Mouse (Mus musculus) hindbrain, postnatal 0 days (tissue): ENCODE data around the gene Amph. TPM values are rescaled to one million over a fixed set of nuclear protein-coding genes. Genes with fewer than 3 reads are reported as not detected.

Experiments
- ATAC-seq: fragments of 200-750 bp; cut with Nextera tagmentation; 2 replicates; pipeline ENCODE4 v1.8.0; 2017; ENCODE audit warnings: mild to moderate bottlenecking, moderate TSS enrichment, moderate library complexity
- DNase-seq: peaks from one replicate; pipeline ENCODE4 v3.0.0-alpha.2; 2015; ENCODE audit warnings: low spot score
- H3K27ac ChIP-seq: fragments of 300-500 bp; sonication (generic); 2 replicates; pipeline ENCODE4 v1.5.1; 2014; ENCODE audit warnings: mild to moderate bottlenecking
- H3K27me3 ChIP-seq: fragments of 300-500 bp; sonication (generic); 2 replicates; pipeline ENCODE4 v1.6.1; 2014; ENCODE audit warnings: low read length, mixed read lengths; ENCODE audit not compliant: insufficient read depth
- H3K36me3 ChIP-seq: fragments of 300-500 bp; sonication (generic); 2 replicates; pipeline ENCODE4 v1.6.1; 2014; ENCODE audit warnings: low read length, mixed read lengths; ENCODE audit not compliant: insufficient read depth
- H3K4me1 ChIP-seq: fragments of 300-500 bp; sonication (generic); 2 replicates; pipeline ENCODE4 v1.6.1; 2014; ENCODE audit warnings: antibody characterized with exemption, low read length, mixed read lengths; ENCODE audit not compliant: insufficient read depth
- H3K4me2 ChIP-seq: fragments of 300-500 bp; sonication (generic); 2 replicates; pipeline ENCODE4 v1.6.1; 2014; ENCODE audit warnings: low read depth, mild to moderate bottlenecking, low read length, moderate library complexity, mixed read lengths
- H3K4me3 ChIP-seq: fragments of 300-500 bp; sonication (generic); 2 replicates; pipeline ENCODE4 v1.5.1; 2014; ENCODE audit warnings: low read length
- H3K9ac ChIP-seq: fragments of 300-500 bp; sonication (generic); replicated peaks from 2 replicates; pipeline ENCODE4 v1.6.1; 2014; ENCODE audit warnings: mild to moderate bottlenecking, low read length, moderate library complexity, mixed read lengths
- H3K9me3 ChIP-seq: fragments of 300-500 bp; sonication (generic); 2 replicates; pipeline ENCODE4 v1.6.1; 2016; ENCODE audit warnings: low read length, mixed read lengths
- CTCF ChIP-seq: IDR thresholded peaks from 2 replicates; pipeline ENCODE4 v1.5.1; 2016; ENCODE audit warnings: antibody characterized with exemption, control low read depth, low read depth
- WGBS: fragments of 180-500 bp; shearing (Covaris S2); extraction: QIAGEN DNeasy Blood & Tissue Kit; methylation state at CpG from one replicate; pipeline ENCODE4 v1.1.7; 2014; 5-methylcytosine and 5-hydroxymethylcytosine counted together
- polyA plus RNA-seq: library from polyadenylated mRNA; unstranded; fragments of >200 nt; fragmentation: Nextera tagmentation; extraction: Ambion mirVana; gene quantifications from 2 replicates; pipeline ENCODE4 v1.2.1, GENCODE M21; 2015
- total RNA-seq: library from RNA; depleted of rRNA; stranded (reverse); fragments of >200 nt; gene quantifications from 2 replicates; pipeline ENCODE4 v1.2.3, GENCODE M21; 2014

Gene Amph
- total and polyA plus RNA-seq, 2 experiments from 2014 or later, result 65.1 to 114 TPM

DNA sequence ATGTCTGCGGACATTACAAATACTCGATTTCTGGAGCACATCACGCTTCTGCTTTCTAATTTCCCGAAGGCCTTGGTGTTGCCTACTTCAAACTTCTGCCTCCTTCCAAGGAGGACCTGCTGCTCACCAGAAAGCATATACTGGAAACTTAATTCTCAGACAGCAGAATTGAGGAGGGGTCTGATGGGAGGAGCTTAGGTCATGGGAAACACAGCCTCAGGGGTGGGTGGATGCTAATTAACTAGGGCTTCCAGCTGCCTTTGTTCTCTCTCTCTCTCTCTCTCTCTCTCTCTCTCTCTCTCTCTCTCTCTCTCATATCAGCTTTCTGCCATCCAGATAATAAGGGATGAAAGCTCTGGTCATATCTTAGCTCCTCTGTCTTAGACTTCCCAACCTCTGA, 5.6 kb downstream of the Amph start:
- no peak for DNase-seq
- 0 out of 2 replicates have a peak, but pooled peaks cover 3% of the 10 kb centered on the region for H3K4me1 ChIP-seq
- no peaks in the 10 kb centered on the region for H3K9me3 ChIP-seq
- H3K36me3 ChIP-seq, result no peaks in the 10 kb centered on the region
- no peak overlapping the region for H3K4me2 ChIP-seq
- no peaks in the 10 kb centered on the region for H3K27me3 ChIP-seq
- no peak overlapping the region for H3K9ac ChIP-seq
- no peak overlapping the region for H3K4me3 ChIP-seq
- H3K27ac ChIP-seq, result no peak overlapping the region
- TF ChIP-seq CTCF, result no peak
- 79% methylated on average over 4 of the region's 4 CpGs for WGBS
- no peak for ATAC-seq

- 63% methylated on average over 11 of the region's 11 CpGs for WGBS
- Histone ChIP-seq H3K27ac (no peak overlapping the region), H3K4me3 (no peak overlapping the region), H3K4me1 (no peaks in the 10 kb centered on the region), H3K9me3 (no peaks in the 10 kb centered on the region), H3K9ac (no peak overlapping the region), H3K4me2 (no peak overlapping the region), H3K36me3 (no peaks in the 10 kb centered on the region), H3K27me3 (no peaks in the 10 kb centered on the region)
- no peak for TF ChIP-seq CTCF
- ATAC-seq (peak; percentile 72; the same call in 1 of the 2 replicates), DNase-seq (peak; percentile 60)
Measured at GRCm38 (mm10) chr13:18956065-18956913, 8.3 kb downstream of the Amph start.

DNA sequence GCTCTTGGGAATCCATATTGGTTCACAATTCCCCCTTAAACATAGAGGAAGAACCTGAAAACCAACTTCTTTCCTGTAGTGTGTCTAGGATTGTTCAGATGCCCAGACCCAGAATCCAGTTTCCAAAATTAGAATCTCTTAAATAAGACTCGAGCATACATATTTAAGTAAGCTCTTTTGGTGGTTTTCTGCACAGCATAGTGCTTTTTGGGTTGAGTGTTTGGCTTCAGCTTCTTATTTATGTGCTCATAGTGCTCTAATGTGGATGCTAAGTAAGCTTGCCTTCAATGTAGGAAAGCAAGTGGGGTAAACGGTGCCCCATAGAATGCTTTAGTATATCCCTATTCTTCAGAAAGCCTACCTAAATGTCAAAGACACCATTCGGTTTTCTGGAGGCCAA, 9.0 kb downstream of the Amph start:
- no peak for TF ChIP-seq CTCF
- H3K9ac ChIP-seq, result no peak overlapping the region
- no peak overlapping the region for H3K4me3 ChIP-seq
- H3K4me1 ChIP-seq, result no peaks in the 10 kb centered on the region
- H3K27ac ChIP-seq, result no peak overlapping the region
- H3K36me3 ChIP-seq, result no peaks in the 10 kb centered on the region
- no peaks in the 10 kb centered on the region for H3K9me3 ChIP-seq
- DNase-seq (no peak), ATAC-seq (no peak)
- no peak overlapping the region for H3K4me2 ChIP-seq
- H3K27me3 ChIP-seq, result no peaks in the 10 kb centered on the region
- 93% methylated on average over 3 of the region's 3 CpGs for WGBS

DNA sequence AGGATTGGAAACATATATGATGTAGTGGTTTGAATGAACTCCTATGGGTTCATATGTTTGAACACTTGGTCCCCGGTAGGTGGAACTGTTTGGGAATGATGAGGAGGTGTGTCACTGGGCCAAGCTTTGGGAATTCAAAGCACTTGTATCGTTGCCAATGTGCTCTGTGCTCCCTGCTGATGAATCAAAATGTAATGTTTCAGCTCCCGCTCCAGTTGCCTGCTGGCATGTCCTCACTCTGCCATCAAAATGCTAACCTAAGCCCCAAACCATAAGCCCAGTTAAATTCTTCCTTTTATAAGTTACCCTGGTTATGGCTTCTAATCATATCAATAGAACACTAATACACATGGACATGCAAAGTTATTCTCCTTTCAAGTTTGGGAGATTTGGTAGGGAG, 24.6 kb downstream of the Amph start:
- no peak for DNase-seq
- Histone ChIP-seq H3K4me1 (no peaks in the 10 kb centered on the region), H3K9me3 (no peaks in the 10 kb centered on the region), H3K27me3 (no peaks in the 10 kb centered on the region), H3K4me2 (no peak overlapping the region), H3K36me3 (no peaks in the 10 kb centered on the region), H3K9ac (no peak overlapping the region), H3K27ac (no peak overlapping the region), H3K4me3 (no peak overlapping the region)
- no peak for TF ChIP-seq CTCF
- 71% methylated on average over 3 of the region's 3 CpGs for WGBS
- no peak for ATAC-seq

DNA sequence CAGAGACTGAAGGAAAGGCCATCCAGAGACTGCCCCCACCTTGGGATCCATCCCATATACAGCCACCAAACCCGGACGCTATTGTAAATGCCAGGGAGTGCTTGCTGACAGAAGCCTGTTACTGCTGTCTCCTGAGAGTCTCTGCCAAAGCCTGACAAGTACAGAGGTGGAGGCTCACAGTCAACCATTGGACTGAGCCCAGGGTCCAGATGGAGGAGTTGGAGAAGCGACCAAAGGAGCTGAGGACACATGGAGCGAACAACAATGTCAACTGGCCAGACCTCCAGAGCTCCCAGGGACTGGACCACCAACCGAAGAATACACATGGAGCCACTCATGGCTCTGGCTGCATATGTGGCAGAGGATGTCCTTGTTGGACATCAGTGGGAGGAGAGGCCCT, 26.3 kb downstream of the Amph start:
- TF ChIP-seq CTCF, result no peak
- 89% methylated on average over 5 of the region's 5 CpGs for WGBS
- Histone ChIP-seq H3K27me3 (no peaks in the 10 kb centered on the region), H3K27ac (no peak overlapping the region), H3K36me3 (no peaks in the 10 kb centered on the region), H3K4me1 (no peaks in the 10 kb centered on the region), H3K9me3 (no peaks in the 10 kb centered on the region), H3K9ac (no peak overlapping the region), H3K4me2 (no peak overlapping the region), H3K4me3 (no peak overlapping the region)
- DNase-seq (no peak), ATAC-seq (no peak)

DNA sequence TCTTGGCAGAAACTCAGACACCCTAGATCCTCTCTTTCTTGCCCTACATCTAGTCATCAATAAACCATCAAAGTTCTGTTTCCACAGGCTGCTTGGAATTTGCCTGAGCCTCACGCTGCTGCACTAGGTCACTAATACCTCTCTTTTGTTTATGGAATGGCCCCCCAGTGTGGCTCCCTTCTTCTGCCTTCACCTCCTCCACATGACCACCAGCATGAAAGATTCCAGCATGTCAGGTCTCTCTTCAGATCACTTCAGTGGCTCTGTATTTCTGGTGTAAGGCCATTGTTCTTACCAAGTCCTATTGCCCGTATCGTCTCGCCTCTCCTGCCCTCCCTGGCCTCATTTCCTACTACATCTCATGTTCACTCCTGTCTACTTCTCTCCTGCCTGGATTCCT, 39.3 kb downstream of the Amph start:
- DNase-seq, result no peak
- 51% methylated on average over 4 of the region's 4 CpGs for WGBS
- no peak for TF ChIP-seq CTCF
- Histone ChIP-seq H3K4me2 (no peak overlapping the region), H3K9ac (no peak overlapping the region), H3K4me3 (no peak overlapping the region), H3K4me1 (no peaks in the 10 kb centered on the region), H3K36me3 (no peaks in the 10 kb centered on the region), H3K27ac (no peak overlapping the region), H3K27me3 (no peaks in the 10 kb centered on the region), H3K9me3 (no peaks in the 10 kb centered on the region)
- no peak for ATAC-seq

DNA sequence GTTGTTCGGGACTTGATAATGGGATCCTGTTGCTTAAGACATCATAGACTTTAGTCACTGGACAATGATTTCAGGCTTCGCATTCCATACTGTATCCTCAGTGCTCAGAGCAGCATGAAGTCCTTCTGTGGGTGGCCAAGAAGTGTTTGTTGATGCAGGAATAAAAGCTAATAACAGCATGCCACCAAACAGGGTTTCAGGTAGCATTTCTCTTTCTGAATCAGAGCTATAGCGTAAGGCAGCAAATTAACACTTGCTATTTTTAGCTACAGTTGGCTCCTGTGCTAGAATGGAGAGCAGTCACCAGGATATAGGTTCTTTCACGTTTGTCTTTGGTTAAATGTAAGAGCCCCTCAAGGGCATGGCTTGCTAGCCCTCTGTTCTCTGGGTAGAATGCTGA, 40.3 kb downstream of the Amph start:
- Histone ChIP-seq H3K9ac (no peak overlapping the region), H3K27ac (no peak overlapping the region), H3K36me3 (no peaks in the 10 kb centered on the region), H3K4me1 (no peaks in the 10 kb centered on the region), H3K9me3 (no peaks in the 10 kb centered on the region), H3K4me3 (no peak overlapping the region), H3K27me3 (no peaks in the 10 kb centered on the region), H3K4me2 (no peak overlapping the region)
- ATAC-seq, result no peak
- no peak for DNase-seq
- TF ChIP-seq CTCF, result no peak
- WGBS, result 51% methylated on average over 4 of the region's 4 CpGs
